Mouse (Mus musculus): Measurements from ENCODE around the gene Zfp207. TPM values are rescaled to one million over a fixed set of nuclear protein-coding genes. Genes with fewer than 3 reads are reported as not detected.
"Not testable (repeated sequence)": the region's sequence is repeated elsewhere in the genome, so short reads cannot be mapped to it uniquely, and the experiment has no call there.

The Zfp207 gene
- polyA plus RNA-seq, 1 experiment from 2014 or later, result 211 TPM

DNA sequence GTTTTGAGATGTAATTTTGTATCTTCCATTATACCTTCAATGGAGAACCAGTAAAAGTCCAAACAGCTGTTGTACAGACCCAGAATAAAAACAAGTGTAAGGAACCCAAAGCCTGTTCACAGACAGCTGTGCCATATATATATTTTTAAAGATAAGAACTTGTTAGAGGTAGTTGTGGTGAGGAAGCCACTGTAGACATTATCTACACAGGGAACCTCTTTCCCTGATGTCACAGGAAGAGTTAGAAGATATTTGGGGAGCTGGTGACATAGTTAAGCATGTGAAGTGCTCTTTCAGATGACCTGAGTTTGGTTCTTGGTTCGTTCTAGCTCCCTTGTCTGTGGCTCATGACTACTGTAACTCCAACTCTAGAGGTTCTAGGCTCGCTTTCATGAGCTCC, 41.6 kb downstream of the Zfp207 start:
- Histone ChIP-seq H3K9ac (replicated peaks; ENCODE audit: low read depth, low read length) (no peak overlapping the region), H3K4me3 (ENCODE audit: low read depth, low read length) (no peak overlapping the region), H3K27me3 (ENCODE audit: control insufficient read depth, insufficient read depth, low read length) (no peaks in the 10 kb centered on the region), H3K9me3 (ENCODE audit: control insufficient read depth, low read length) (no peaks in the 10 kb centered on the region), H3K4me2 (ENCODE audit: low read depth, low read length) (no peak overlapping the region), H3K36me3 (ENCODE audit: control insufficient read depth, insufficient read depth, low read length) (no peaks in the 10 kb centered on the region), H3K4me1 (ENCODE audit: control insufficient read depth, insufficient read depth, low read length) (peaks cover 5% of the 10 kb centered on the region; the same call in 1 of the 2 replicates), H3K27ac (ENCODE audit: low read depth, low read length) (no peak overlapping the region)
- ATAC-seq (ENCODE audit: low read depth), result no peak
- 96% methylated on average over 2 of the region's 2 CpGs for WGBS

- WGBS, result 65% methylated on average over 5 of the region's 5 CpGs
- no peak overlapping the region for H3K27ac ChIP-seq (ENCODE audit: low read depth, low read length)
- no peaks in the 10 kb centered on the region for H3K9me3 ChIP-seq (ENCODE audit: control insufficient read depth, low read length)
- no peaks in the 10 kb centered on the region for H3K36me3 ChIP-seq (ENCODE audit: control insufficient read depth, insufficient read depth, low read length)
- no peak overlapping the region for H3K9ac ChIP-seq (replicated peaks; ENCODE audit: low read depth, low read length)
- H3K4me2 ChIP-seq (ENCODE audit: low read depth, low read length), result no peak overlapping the region
- H3K27me3 ChIP-seq (ENCODE audit: control insufficient read depth, insufficient read depth, low read length), result no peaks in the 10 kb centered on the region
- no peak for ATAC-seq (ENCODE audit: low read depth)
- H3K4me3 ChIP-seq (ENCODE audit: low read depth, low read length), result no peak overlapping the region
- H3K4me1 ChIP-seq (ENCODE audit: control insufficient read depth, insufficient read depth, low read length), result peaks cover 8% of the 10 kb centered on the region; the same call in 1 of the 2 replicates
These were observed 42.2 kb downstream of the Zfp207 start for GRCm38 (mm10) chr11:80425247-80425778.

DNA sequence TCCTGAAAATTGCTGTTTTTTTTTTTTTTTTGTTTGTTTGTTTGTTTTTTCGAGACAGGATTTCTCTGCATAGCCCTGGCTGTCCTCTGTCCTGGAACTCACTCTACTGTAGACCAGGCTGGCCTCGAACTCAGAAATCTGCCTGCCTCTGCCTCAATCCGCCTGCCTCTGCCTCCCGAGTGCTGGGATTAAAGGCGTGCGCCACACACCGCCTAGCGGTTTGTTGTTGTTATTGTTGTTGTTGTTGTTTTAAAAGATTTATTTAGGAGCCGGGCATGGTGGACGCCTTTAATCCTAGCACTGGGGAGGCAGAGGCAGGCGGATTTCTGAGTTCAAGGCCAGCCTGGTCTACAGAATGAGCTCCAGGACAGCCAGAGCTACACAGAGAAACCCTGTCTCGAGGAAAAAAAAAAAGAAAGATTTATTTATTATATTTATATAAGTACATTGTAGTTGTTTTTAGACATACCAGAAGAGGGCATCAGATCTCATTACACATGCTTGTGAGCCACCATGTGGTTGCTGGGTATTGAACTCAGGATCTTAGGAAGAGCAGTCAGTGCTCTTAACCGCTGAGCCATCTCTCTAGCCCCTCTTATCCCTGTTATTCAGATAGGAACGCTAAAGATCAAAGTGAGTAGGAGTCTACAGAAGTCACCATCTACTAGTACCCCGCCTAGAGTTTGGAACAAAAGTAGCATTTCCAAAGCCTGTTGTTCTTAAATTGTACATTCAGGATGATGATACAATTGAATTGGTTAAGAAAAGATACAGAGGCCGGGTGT, 43.1 kb downstream of the Zfp207 start:
- not testable (repeated sequence) for H3K27me3 ChIP-seq (ENCODE audit: control insufficient read depth, insufficient read depth, low read length); H3K9ac ChIP-seq (replicated peaks; ENCODE audit: low read depth, low read length); H3K9me3 ChIP-seq (ENCODE audit: control insufficient read depth, low read length); H3K4me3 ChIP-seq (ENCODE audit: low read depth, low read length); H3K27ac ChIP-seq (ENCODE audit: low read depth, low read length); H3K4me1 ChIP-seq (ENCODE audit: control insufficient read depth, insufficient read depth, low read length); H3K36me3 ChIP-seq (ENCODE audit: control insufficient read depth, insufficient read depth, low read length); H3K4me2 ChIP-seq (ENCODE audit: low read depth, low read length); ATAC-seq (ENCODE audit: low read depth)
- 84% methylated on average over 16 of the region's 16 CpGs for WGBS

DNA sequence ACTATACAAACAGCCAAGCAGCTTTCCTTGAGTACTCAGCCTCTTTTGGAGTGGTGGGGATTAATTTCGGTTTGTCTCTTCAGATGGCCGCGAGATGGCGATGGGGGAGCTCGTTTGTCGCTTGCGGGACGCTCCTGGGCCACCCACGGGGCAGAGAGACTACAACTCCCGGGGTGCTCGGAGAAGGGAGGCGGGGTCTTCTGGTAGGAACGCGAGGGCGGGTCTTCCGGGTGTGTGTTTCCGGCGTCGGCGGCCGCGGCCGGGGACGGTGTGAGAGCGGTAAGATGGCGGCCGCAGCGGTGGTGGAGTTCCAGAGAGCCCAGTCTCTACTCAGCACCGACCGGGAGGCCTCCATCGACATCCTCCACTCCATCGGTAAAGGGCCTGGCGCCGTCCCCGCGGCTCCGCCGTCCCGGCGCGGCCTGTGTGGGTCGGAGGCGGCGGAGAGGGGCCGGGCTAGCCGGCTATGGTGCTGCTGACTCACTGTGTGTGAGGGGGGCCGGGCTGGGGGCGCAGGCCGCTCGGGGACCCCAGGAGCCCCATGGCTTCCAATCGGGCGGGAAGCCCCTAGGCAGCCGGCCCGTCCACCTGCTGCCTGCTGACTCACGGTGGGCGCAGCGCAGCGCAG, 45.4 kb downstream of the Zfp207 start, which contains the start of gene Psmd11:
Psmd11 (plus strand) TSS at position 235 of the 628 bp plus-strand sequence.
- H3K4me1 ChIP-seq (ENCODE audit: control insufficient read depth, insufficient read depth, low read length), result peaks cover 8% of the 10 kb centered on the region; the same call in 1 of the 2 replicates
- H3K36me3 ChIP-seq (ENCODE audit: control insufficient read depth, insufficient read depth, low read length), result peaks cover 16% of the 10 kb centered on the region; the same call in 1 of the 2 replicates
- peak; percentile 99 for ATAC-seq (ENCODE audit: low read depth)
- H3K27me3 ChIP-seq (ENCODE audit: control insufficient read depth, insufficient read depth, low read length), result no peaks in the 10 kb centered on the region
- peak within 1 kb of the TSS; percentile 92 for H3K4me2 ChIP-seq (ENCODE audit: low read depth, low read length)
- peak within 1 kb of the TSS; percentile 86 for H3K27ac ChIP-seq (ENCODE audit: low read depth, low read length)
- peak within 1 kb of the TSS; percentile 83 for H3K9ac ChIP-seq (replicated peaks; ENCODE audit: low read depth, low read length)
- H3K9me3 ChIP-seq (ENCODE audit: control insufficient read depth, low read length), result no peaks in the 10 kb centered on the region
- peak within 1 kb of the TSS; percentile 99 for H3K4me3 ChIP-seq (ENCODE audit: low read depth, low read length)
- under 1% methylated on average over 53 of the region's 58 CpGs for WGBS

DNA sequence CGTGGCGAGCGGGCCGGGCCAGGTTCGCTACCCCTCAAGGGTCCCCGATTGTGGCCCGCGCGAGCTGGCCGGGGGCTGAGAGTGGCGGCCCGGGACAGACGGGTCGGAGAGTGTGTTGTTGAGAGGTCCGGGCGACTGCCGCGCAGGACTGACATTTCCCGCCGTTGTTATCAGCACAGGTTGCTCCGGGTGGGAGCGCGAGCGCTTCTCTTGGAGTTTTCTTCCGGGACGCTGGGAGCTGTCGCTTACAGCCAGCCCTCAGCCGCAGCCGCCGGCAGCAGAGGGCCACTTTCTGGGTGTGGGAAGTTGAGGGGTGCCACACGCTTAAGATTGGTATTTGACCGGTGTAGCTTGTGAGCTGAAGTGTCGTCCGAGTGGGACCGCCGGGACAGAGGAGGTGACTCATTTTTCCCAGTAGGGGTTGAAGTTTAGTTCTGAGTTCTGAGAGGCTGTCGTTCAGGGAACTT, 46.0 kb downstream of the Zfp207 start:
- Histone ChIP-seq H3K9ac (replicated peaks; ENCODE audit: low read depth, low read length) (peak overlapping the region; percentile 83), H3K27ac (ENCODE audit: low read depth, low read length) (peak overlapping the region; percentile 86), H3K27me3 (ENCODE audit: control insufficient read depth, insufficient read depth, low read length) (no peaks in the 10 kb centered on the region), H3K4me2 (ENCODE audit: low read depth, low read length) (peak overlapping the region; percentile 92), H3K9me3 (ENCODE audit: control insufficient read depth, low read length) (no peaks in the 10 kb centered on the region), H3K4me3 (ENCODE audit: low read depth, low read length) (peak overlapping the region; percentile 99), H3K36me3 (ENCODE audit: control insufficient read depth, insufficient read depth, low read length) (peaks cover 17% of the 10 kb centered on the region; the same call in 1 of the 2 replicates), H3K4me1 (ENCODE audit: control insufficient read depth, insufficient read depth, low read length) (peaks cover 8% of the 10 kb centered on the region; the same call in 1 of the 2 replicates)
- WGBS, result under 1% methylated on average over 37 of the region's 37 CpGs
- ATAC-seq (ENCODE audit: low read depth), result no peak; the same call in none of the 2 replicates

- H3K36me3 ChIP-seq (ENCODE audit: control insufficient read depth, insufficient read depth, low read length), result peaks cover 17% of the 10 kb centered on the region; the same call in 1 of the 2 replicates
- no peaks in the 10 kb centered on the region for H3K9me3 ChIP-seq (ENCODE audit: control insufficient read depth, low read length)
- peak overlapping the region; percentile 83 for H3K9ac ChIP-seq (replicated peaks; ENCODE audit: low read depth, low read length)
- peak overlapping the region; percentile 99 for H3K4me3 ChIP-seq (ENCODE audit: low read depth, low read length)
- WGBS, result 62% methylated on average over 14 of the region's 14 CpGs
- ATAC-seq (ENCODE audit: low read depth), result no peak
- no peaks in the 10 kb centered on the region for H3K27me3 ChIP-seq (ENCODE audit: control insufficient read depth, insufficient read depth, low read length)
- H3K27ac ChIP-seq (ENCODE audit: low read depth, low read length), result no peak overlapping the region
- H3K4me2 ChIP-seq (ENCODE audit: low read depth, low read length), result peak overlapping the region; percentile 92
- peaks cover 8% of the 10 kb centered on the region; the same call in 1 of the 2 replicates for H3K4me1 ChIP-seq (ENCODE audit: control insufficient read depth, insufficient read depth, low read length)
These were observed 46.6 kb downstream of the Zfp207 start for GRCm38 (mm10) chr11:80429500-80430166.

DNA sequence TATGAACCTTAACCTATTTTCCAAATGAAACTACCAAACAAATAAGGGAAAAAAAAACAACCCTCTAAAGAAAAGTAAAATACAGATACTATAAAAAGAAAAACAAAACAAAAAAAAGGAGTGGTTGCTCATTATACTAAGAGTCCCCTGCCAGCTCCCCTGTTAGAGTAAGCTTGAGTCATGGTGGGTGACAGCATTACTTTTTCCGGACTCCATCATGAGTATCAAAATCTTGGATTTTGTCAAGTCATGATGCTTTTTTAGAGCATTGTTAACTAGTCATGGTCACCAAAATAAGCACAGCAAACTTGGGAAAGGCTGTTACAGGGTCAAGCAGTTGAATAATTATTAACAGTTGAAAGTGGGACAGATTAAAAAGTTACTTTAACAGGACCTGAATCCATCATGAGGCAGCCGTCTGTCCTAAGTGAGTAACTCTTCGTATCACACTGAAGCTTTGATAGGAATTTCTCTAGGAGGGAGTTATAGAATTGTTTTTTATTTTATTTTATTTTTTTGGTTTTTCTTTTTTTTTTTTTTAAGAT, 47.4 kb downstream of the Zfp207 start:
- Histone ChIP-seq H3K9ac (replicated peaks; ENCODE audit: low read depth, low read length) (no peak overlapping the region), H3K4me2 (ENCODE audit: low read depth, low read length) (no peak overlapping the region), H3K27me3 (ENCODE audit: control insufficient read depth, insufficient read depth, low read length) (no peaks in the 10 kb centered on the region), H3K9me3 (ENCODE audit: control insufficient read depth, low read length) (no peaks in the 10 kb centered on the region), H3K36me3 (ENCODE audit: control insufficient read depth, insufficient read depth, low read length) (peaks cover 17% of the 10 kb centered on the region; the same call in 1 of the 2 replicates), H3K4me1 (ENCODE audit: control insufficient read depth, insufficient read depth, low read length) (peaks cover 8% of the 10 kb centered on the region; the same call in 1 of the 2 replicates), H3K27ac (ENCODE audit: low read depth, low read length) (no peak overlapping the region), H3K4me3 (ENCODE audit: low read depth, low read length) (no peak overlapping the region)
- ATAC-seq (ENCODE audit: low read depth), result no peak
- 97% methylated on average over 3 of the region's 3 CpGs for WGBS

DNA sequence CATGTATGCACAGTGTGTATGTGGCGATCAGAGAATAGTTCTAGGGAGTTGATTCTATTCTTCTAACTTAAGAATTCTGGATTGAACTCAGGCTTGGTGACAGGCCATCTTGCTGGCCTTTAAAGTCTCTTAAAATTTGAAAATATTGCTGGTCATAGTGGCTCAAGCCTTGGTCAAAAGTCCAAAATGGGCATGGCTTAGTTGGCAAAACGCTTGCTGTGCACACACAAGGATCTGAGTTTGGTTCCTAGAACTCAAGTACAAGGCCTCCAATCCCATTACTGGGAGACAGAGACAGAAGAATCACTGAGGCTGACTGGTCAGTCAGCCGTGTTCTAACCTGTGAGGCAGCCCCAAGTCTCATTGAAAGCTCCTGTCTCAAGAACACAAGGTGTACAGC, 63.8 kb downstream of the Zfp207 start:
- H3K27me3 ChIP-seq (ENCODE audit: control insufficient read depth, insufficient read depth, low read length), result no peaks in the 10 kb centered on the region
- H3K27ac ChIP-seq (ENCODE audit: low read depth, low read length), result no peak overlapping the region
- no peaks in the 10 kb centered on the region for H3K4me1 ChIP-seq (ENCODE audit: control insufficient read depth, insufficient read depth, low read length)
- 93% methylated on average over 3 of the region's 3 CpGs for WGBS
- peaks cover 9% of the 10 kb centered on the region; the same call in 1 of the 2 replicates for H3K36me3 ChIP-seq (ENCODE audit: control insufficient read depth, insufficient read depth, low read length)
- H3K9me3 ChIP-seq (ENCODE audit: control insufficient read depth, low read length), result no peaks in the 10 kb centered on the region
- no peak overlapping the region for H3K9ac ChIP-seq (replicated peaks; ENCODE audit: low read depth, low read length)
- no peak for ATAC-seq (ENCODE audit: low read depth)
- H3K4me2 ChIP-seq (ENCODE audit: low read depth, low read length), result no peak overlapping the region
- H3K4me3 ChIP-seq (ENCODE audit: low read depth, low read length), result no peak overlapping the region

Data from neural tube, embryonic 14.5 days (tissue).